Mouse (Mus musculus) myocyte (in vitro differentiated cells): ENCODE measurements around the gene Gm21119.
"Not testable (repeated sequence)": the region's sequence is repeated elsewhere in the genome, so short reads cannot be mapped to it uniquely, and the experiment has no call there.

Source experiments
- CEBPB ChIP-seq: IDR thresholded peaks from 2 replicates; pipeline ENCODE4 v1.6.1; 2011; ENCODE audit warnings: mild to moderate bottlenecking, moderate library complexity; ENCODE audit not compliant: poor library complexity, insufficient read depth, severe bottlenecking
- E2F4 ChIP-seq: IDR thresholded peaks from one replicate; pipeline ENCODE4 v1.6.1; 2011; ENCODE audit warnings: mild to moderate bottlenecking, control low read depth, moderate library complexity; ENCODE audit not compliant: insufficient read depth
- MAX ChIP-seq: IDR thresholded peaks from one replicate; pipeline ENCODE4 v1.6.1; 2011; ENCODE audit warnings: low read depth, mild to moderate bottlenecking, control low read depth
- MYOD1 ChIP-seq, 3 experiments: IDR thresholded peaks; one replicate each; pipeline ENCODE4 v1.6.1; 2011; ENCODE audit warnings: control low read depth in 2 of 3, low read depth in 2 of 3, mild to moderate bottlenecking in 2 of 3, moderate library complexity in 1 of 3; ENCODE audit not compliant: insufficient read length in 2 of 3, control insufficient read depth in 1 of 3
- POLR2A ChIP-seq: IDR thresholded peaks from one replicate; pipeline ENCODE4 v1.6.1; 2011; ENCODE audit warnings: low read depth, mild to moderate bottlenecking, control low read depth, moderate library complexity; ENCODE audit not compliant: insufficient read length
- REST ChIP-seq: IDR thresholded peaks from one replicate; pipeline ENCODE4 v1.6.1; 2011; ENCODE audit warnings: mild to moderate bottlenecking, control low read depth, moderate library complexity; ENCODE audit not compliant: insufficient read depth, insufficient read length
- SRF ChIP-seq: IDR thresholded peaks from one replicate; pipeline ENCODE4 v1.6.1; 2011; ENCODE audit warnings: low read depth; ENCODE audit not compliant: control insufficient read depth, insufficient read length
- TCF12 ChIP-seq: IDR thresholded peaks from one replicate; pipeline ENCODE4 v1.6.1; 2011; ENCODE audit warnings: mild to moderate bottlenecking, control low read depth; ENCODE audit not compliant: poor library complexity, insufficient read depth, severe bottlenecking
- TCF3 ChIP-seq: IDR thresholded peaks from one replicate; pipeline ENCODE4 v1.6.1; 2011; ENCODE audit warnings: low read depth, control low read depth; ENCODE audit not compliant: insufficient read length

DNA sequence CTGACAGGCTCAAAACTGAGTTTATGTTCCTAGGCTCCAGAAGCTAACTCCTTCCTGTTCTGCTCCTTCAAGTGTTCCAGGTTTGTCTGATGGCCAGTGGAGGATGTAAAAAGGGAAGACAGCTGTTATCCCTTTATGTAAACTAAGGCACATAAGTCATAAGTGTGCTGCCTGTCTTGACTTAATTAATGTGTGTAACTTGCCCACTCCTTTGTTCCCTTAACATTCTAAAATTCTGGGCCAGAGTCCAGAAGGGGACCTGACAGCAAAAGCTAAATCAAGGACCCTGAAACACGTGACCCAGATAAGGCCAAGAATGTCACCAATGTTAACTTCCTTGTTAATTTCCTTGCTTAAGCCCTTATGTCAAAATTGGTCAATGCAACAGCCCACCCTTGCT lies 3.9 kb upstream of the Gm21119 start:
- not testable (repeated sequence) for TF ChIP-seq TCF12; REST; TCF3; POLR2A; MYOD1 (IDR thresholded peaks at IDR 0.05; ENCODE audit: control insufficient read depth in 1 of 3, insufficient read length in 2 of 3, low read depth in 2 of 3); E2F4; CEBPB; MAX; SRF
